Mouse (Mus musculus) kidney, postnatal 0 days (tissue): ENCODE measurements around the gene Mettl7a1. TPM values are rescaled to one million over a fixed set of nuclear protein-coding genes. Genes with fewer than 3 reads are reported as not detected.

Source experiments
- ATAC-seq: fragments of 200-750 bp; cut with Nextera tagmentation; replicated peaks from 2 replicates; pipeline ENCODE4 v1.8.0; 2017; ENCODE audit warnings: low read depth, moderate number of reproducible peaks, moderate TSS enrichment, moderate library complexity; ENCODE audit not compliant: low FRiP score
- DNase-seq: peaks from one replicate; pipeline ENCODE4 v3.0.0-alpha.2; 2016; ENCODE audit warnings: low spot score
- H3K27ac ChIP-seq: fragments of 300-500 bp; sonication (generic); 2 replicates; pipeline ENCODE4 v1.5.1; 2014; ENCODE audit warnings: mild to moderate bottlenecking
- H3K27me3 ChIP-seq: fragments of 300-500 bp; sonication (generic); 2 replicates; pipeline ENCODE4 v1.6.1; 2014; ENCODE audit warnings: low read length, mixed read lengths; ENCODE audit not compliant: insufficient read depth
- H3K36me3 ChIP-seq: fragments of 300-500 bp; sonication (generic); 2 replicates; pipeline ENCODE4 v1.6.1; 2014; ENCODE audit warnings: low read length, mixed read lengths; ENCODE audit not compliant: insufficient read depth
- H3K4me1 ChIP-seq: fragments of 300-500 bp; sonication (generic); replicated peaks from 2 replicates; pipeline ENCODE4 v1.6.1; 2014; ENCODE audit warnings: antibody characterized with exemption, low read length, mixed read lengths; ENCODE audit not compliant: insufficient read depth
- H3K4me2 ChIP-seq: fragments of 300-500 bp; sonication (generic); 2 replicates; pipeline ENCODE4 v1.6.1; 2014; ENCODE audit warnings: mild to moderate bottlenecking, low read length, moderate library complexity, mixed read lengths
- H3K4me3 ChIP-seq: fragments of 300-500 bp; sonication (generic); replicated peaks from 2 replicates; pipeline ENCODE4 v1.5.1; 2014; ENCODE audit warnings: low read depth, low read length
- H3K9ac ChIP-seq: fragments of 300-500 bp; sonication (generic); 2 replicates; pipeline ENCODE4 v1.6.1; 2014; ENCODE audit warnings: low read depth, low read length
- H3K9me3 ChIP-seq: fragments of 300-500 bp; sonication (generic); replicated peaks from 2 replicates; pipeline ENCODE4 v1.6.1; 2016; ENCODE audit warnings: low read length, inconsistent platforms, mixed read lengths
- CTCF ChIP-seq: IDR thresholded peaks from 2 replicates; pipeline ENCODE4 v1.5.1; 2016; ENCODE audit warnings: antibody characterized with exemption, low read depth, mild to moderate bottlenecking, moderate library complexity
- WGBS: fragments of 180-500 bp; shearing (Covaris S2); extraction: QIAGEN DNeasy Blood & Tissue Kit; methylation state at CpG from one replicate; pipeline ENCODE4 v1.1.7; 2014; 5-methylcytosine and 5-hydroxymethylcytosine counted together
- polyA plus RNA-seq: library from polyadenylated mRNA; unstranded; fragments of >200 nt; fragmentation: Nextera tagmentation; extraction: Ambion mirVana; gene quantifications from 2 replicates; pipeline ENCODE4 v1.2.1, GENCODE M21; 2015

Gene Mettl7a1
- polyA plus RNA-seq, 1 experiment from 2014 or later, result 14.3 TPM

DNA sequence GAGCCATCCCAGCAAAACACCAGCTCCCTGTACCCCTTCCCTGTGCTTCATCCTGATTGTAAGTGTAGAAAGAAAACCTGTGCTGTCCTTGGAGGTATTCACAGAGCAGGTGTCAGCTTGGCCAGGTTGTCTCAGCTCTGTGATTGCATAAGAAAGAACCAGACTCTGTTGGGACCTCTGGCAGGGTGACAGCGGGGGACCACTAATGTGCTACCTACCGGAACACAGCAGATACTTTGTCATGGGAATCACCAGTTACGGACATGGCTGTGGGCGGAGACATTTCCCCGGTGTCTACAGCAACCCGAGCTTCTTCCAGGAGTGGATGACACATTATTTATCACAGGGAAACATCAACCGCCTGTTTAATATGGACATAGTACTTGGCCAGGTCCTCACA is 11.6 kb upstream of the Mettl7a1 start:
- ATAC-seq (no peak), DNase-seq (peak; percentile 33)
- Histone ChIP-seq H3K4me1 (no peaks in the 10 kb centered on the region), H3K4me2 (no peak overlapping the region), H3K36me3 (no peaks in the 10 kb centered on the region), H3K9me3 (no peaks in the 10 kb centered on the region), H3K27me3 (no peaks in the 10 kb centered on the region), H3K4me3 (no peak overlapping the region), H3K27ac (no peak overlapping the region), H3K9ac (no peak overlapping the region)
- TF ChIP-seq CTCF, result no peak
- 34% methylated on average over 7 of the region's 7 CpGs for WGBS

DNA sequence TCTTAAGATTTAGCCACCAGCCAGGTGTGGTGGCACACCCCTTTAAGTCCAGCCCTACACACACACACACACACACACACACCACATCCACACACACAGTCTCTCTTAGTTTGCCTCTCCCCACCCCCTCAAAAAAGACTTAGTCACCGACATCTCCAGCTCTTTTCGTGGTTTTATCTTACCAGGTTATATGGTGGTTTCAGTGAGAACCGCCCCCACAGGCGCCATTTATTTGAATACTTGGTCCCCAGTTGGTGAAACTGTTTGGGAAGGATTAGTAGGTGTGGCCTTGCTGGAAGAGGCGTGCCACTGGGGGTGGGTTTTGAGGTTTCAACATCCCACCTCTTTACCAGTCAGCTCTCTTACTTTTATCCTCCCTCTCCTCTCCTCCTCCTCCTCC is 6.1 kb upstream of the Mettl7a1 start:
- no peak overlapping the region for H3K9ac ChIP-seq
- H3K4me1 ChIP-seq, result no peaks in the 10 kb centered on the region
- H3K4me3 ChIP-seq, result no peak overlapping the region
- ATAC-seq (no peak), DNase-seq (no peak)
- no peak overlapping the region for H3K27ac ChIP-seq
- TF ChIP-seq CTCF, result no peak
- H3K9me3 ChIP-seq, result no peaks in the 10 kb centered on the region
- H3K27me3 ChIP-seq, result no peaks in the 10 kb centered on the region
- H3K36me3 ChIP-seq, result no peaks in the 10 kb centered on the region
- no peak overlapping the region for H3K4me2 ChIP-seq
- 88% methylated on average over 5 of the region's 5 CpGs for WGBS

DNA sequence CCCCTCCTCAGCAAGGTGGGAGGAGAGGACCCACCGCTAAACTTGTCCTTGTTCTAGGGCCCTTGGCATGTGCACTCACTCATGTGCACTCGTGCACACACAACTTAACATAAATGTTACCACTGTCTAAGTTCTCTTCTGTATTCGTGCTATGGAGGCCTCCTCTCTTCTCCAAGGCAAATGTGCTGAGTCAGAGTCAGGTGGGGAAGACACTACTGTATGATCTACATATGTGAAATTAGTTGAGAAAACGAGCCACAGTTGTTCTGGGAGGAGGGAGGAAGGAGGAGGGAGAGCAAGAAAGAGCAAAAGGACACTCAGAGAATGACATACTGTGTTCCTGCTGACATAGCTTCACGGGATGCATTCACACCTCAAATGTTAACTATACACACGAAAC is 3.4 kb upstream of the Mettl7a1 start:
- TF ChIP-seq CTCF, result no peak
- no peak overlapping the region for H3K4me2 ChIP-seq
- WGBS, result 71% methylated on average over 6 of the region's 6 CpGs
- no peak for ATAC-seq
- no peaks in the 10 kb centered on the region for H3K9me3 ChIP-seq
- no peak overlapping the region for H3K9ac ChIP-seq
- H3K4me3 ChIP-seq, result no peak overlapping the region
- H3K36me3 ChIP-seq, result no peaks in the 10 kb centered on the region
- H3K27me3 ChIP-seq, result no peaks in the 10 kb centered on the region
- H3K27ac ChIP-seq, result no peak overlapping the region
- no peak for DNase-seq
- no peaks in the 10 kb centered on the region for H3K4me1 ChIP-seq

DNA sequence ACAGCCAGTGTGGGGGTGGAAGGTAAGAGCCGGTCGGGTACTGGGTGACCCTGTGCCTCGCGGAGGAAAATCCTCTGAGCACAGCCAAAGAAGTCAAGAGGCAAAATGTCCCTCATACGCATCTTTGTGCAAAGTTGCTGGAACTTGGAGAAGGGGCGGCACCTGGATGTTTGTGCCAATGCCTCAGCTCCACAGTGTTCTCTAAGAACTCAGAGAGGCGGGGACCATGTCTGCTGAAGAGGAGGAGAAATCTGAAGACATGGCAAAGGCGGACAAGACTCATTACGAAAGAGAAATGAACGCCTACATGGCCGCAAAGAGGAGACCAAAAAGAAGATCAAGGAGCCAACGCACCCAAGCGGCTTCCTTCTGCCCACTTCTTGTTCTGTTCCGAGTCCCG is 2.4 kb upstream of the Mettl7a1 start:
- ATAC-seq (no peak), DNase-seq (no peak)
- H3K9ac ChIP-seq, result no peak overlapping the region
- no peak overlapping the region for H3K27ac ChIP-seq
- no peaks in the 10 kb centered on the region for H3K9me3 ChIP-seq
- no peak for TF ChIP-seq CTCF
- no peaks in the 10 kb centered on the region for H3K36me3 ChIP-seq
- H3K4me2 ChIP-seq, result no peak overlapping the region
- WGBS, result 79% methylated on average over 15 of the region's 15 CpGs
- no peaks in the 10 kb centered on the region for H3K27me3 ChIP-seq
- H3K4me3 ChIP-seq, result no peak overlapping the region
- H3K4me1 ChIP-seq, result no peaks in the 10 kb centered on the region

DNA sequence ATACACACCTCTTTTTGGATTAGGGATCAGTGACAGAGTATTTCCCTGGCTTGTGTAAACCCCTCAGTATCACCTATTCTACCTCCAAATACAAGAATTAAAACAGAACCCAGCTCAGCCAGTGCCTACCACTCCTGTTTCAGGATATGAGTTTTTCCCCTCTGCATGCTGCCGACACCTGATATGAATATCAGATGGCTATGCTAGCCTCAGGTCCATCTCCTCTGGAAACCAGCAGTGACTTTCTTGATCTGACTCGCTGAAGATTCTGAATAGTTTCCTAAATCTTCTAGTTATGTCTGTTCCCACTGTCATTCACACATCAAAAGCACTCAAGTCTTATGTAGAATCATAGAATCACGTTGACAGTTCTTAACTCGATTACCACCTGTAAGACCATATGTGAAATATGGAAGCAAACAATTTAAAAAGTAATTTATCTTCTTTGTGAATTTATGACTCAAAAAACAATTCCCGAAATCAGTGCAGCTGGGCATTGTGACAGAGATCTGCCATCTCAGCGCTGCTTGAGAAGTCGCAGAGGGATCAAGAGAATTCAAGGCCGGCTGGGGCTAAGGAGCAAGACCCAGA is 417 bp upstream of the Mettl7a1 start:
- H3K4me2 ChIP-seq, result peak overlapping the region; percentile 70
- 35% methylated on average over 8 of the region's 8 CpGs for WGBS
- peak overlapping the region; percentile 93 for H3K27ac ChIP-seq
- H3K4me3 ChIP-seq, result peak overlapping the region; percentile 43; the same call in 1 of the 2 replicates
- H3K9ac ChIP-seq, result no peak overlapping the region; the same call in 1 of the 2 replicates
- H3K9me3 ChIP-seq, result no peaks in the 10 kb centered on the region
- ATAC-seq (no peak), DNase-seq (peak; percentile 3)
- no peaks in the 10 kb centered on the region for H3K4me1 ChIP-seq
- no peak for TF ChIP-seq CTCF
- no peaks in the 10 kb centered on the region for H3K27me3 ChIP-seq
- no peaks in the 10 kb centered on the region for H3K36me3 ChIP-seq

DNA sequence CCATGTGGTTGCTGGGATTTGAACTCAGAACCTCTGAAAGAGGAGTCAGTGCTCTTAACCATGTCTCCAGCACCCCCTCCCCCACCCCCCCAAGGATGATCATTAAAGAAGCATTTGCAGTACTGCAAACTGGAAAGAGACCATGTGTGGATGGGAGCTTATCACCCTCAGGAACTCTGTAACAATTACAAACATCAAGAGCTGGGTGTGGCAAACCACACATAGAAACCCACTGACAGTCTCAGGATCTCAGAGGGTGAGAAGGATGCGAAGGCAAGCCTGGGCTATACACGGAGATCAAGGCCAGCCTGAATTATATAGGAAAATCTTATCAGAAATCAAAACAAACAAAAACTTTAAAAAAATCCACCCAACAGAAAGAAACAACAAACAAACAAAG is 2.3 kb downstream of the Mettl7a1 start:
- Histone ChIP-seq H3K4me1 (no peaks in the 10 kb centered on the region), H3K27ac (no peak overlapping the region), H3K4me2 (no peak overlapping the region), H3K9me3 (no peaks in the 10 kb centered on the region), H3K36me3 (no peaks in the 10 kb centered on the region), H3K27me3 (no peaks in the 10 kb centered on the region), H3K4me3 (no peak overlapping the region), H3K9ac (no peak overlapping the region)
- ATAC-seq, result no peak
- no peak for DNase-seq
- TF ChIP-seq CTCF, result no peak
- 85% methylated on average over 2 of the region's 2 CpGs for WGBS
